Mouse (Mus musculus): ENCODE measurements at regions not wholly inside any gene's neighbourhood (a gene's known extent, or its start where the extent isn't known, plus 50 kb on each side); places are given as distances from the start of the nearest gene placed in this dataset.

DNA sequence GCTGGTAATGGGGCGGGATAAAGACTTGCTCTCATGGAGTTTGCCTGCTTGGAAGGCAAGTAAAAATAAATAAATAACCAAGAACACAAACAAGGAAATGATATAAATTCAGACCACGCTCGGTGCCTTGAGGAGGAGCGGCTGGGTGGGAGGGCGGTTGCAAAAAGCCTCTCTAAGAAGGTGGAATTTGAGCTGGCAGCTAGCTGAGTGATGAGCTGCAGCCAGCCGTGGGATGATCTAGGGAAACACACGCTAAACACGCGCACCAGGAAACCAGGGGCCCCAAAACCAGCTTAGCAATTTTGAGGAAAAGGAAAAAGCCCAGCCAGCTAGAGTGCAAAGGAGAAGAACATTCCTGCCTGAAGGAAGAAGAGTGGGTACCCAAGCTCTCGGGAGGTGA, 217.0 kb downstream of the 3100002H09Rik start:
- Histone ChIP-seq H3K4me2 (ENCODE audit: low read depth, low read length) (no peak overlapping the region), H3K27me3 (ENCODE audit: insufficient read depth, low read length) (no peaks in the 10 kb centered on the region)

GRCm38 (mm10) chr4:124389067-124389466, 221.5 kb downstream of the 3100002H09Rik start:
- TF ChIP-seq CTCF (IDR thresholded peaks at IDR 0.05; ENCODE audit: low read depth), result no peak
- ATAC-seq (no peak), DNase-seq (ENCODE audit: low spot score) (no peak)
- no peaks in the 10 kb centered on the region for H3K9me3 ChIP-seq (ENCODE audit: low read length)
- 76% methylated on average over 10 of the region's 10 CpGs for WGBS
- H3K36me3 ChIP-seq (ENCODE audit: insufficient read depth, low read length), result no peaks in the 10 kb centered on the region
- H3K27me3 ChIP-seq (ENCODE audit: insufficient read depth, low read length), result no peaks in the 10 kb centered on the region
- H3K4me1 ChIP-seq (ENCODE audit: insufficient read depth, low read length), result no peaks in the 10 kb centered on the region
- no peak overlapping the region for H3K4me3 ChIP-seq (ENCODE audit: low read length)
- H3K27ac ChIP-seq, result no peak overlapping the region
- no peak overlapping the region for H3K4me2 ChIP-seq (ENCODE audit: low read depth, low read length)
- no peak overlapping the region for H3K9ac ChIP-seq (replicated peaks; ENCODE audit: low read length)

More for the DNA sequence above, 217.0 kb downstream of the 3100002H09Rik start:
- Histone ChIP-seq H3K27ac (no peak overlapping the region), H3K4me3 (ENCODE audit: low read length) (no peak overlapping the region), H3K9ac (replicated peaks; ENCODE audit: low read length) (no peak overlapping the region), H3K9me3 (ENCODE audit: low read length) (no peaks in the 10 kb centered on the region), H3K36me3 (ENCODE audit: insufficient read depth, low read length) (no peaks in the 10 kb centered on the region), H3K4me1 (ENCODE audit: insufficient read depth, low read length) (no peaks in the 10 kb centered on the region)
- DNase-seq (ENCODE audit: low spot score), result no peak
- ATAC-seq, result no peak
- WGBS, result 57% methylated on average over 10 of the region's 10 CpGs
- no peak for TF ChIP-seq CTCF (IDR thresholded peaks at IDR 0.05; ENCODE audit: low read depth)

GRCm38 (mm10) chr4:124385106-124386055, 225.2 kb downstream of the 3100002H09Rik start:
- WGBS, result 35% methylated on average over 11 of the region's 11 CpGs
- DNase-seq (ENCODE audit: low spot score) (no peak), ATAC-seq (no peak)
- H3K9ac ChIP-seq (replicated peaks; ENCODE audit: low read length), result no peak overlapping the region
- no peak for TF ChIP-seq CTCF (IDR thresholded peaks at IDR 0.05; ENCODE audit: low read depth)
- H3K36me3 ChIP-seq (ENCODE audit: insufficient read depth, low read length), result no peaks in the 10 kb centered on the region
- H3K27me3 ChIP-seq (ENCODE audit: insufficient read depth, low read length), result no peaks in the 10 kb centered on the region
- no peak overlapping the region for H3K4me3 ChIP-seq (ENCODE audit: low read length)
- no peaks in the 10 kb centered on the region for H3K4me1 ChIP-seq (ENCODE audit: insufficient read depth, low read length)
- no peak overlapping the region for H3K27ac ChIP-seq
- no peak overlapping the region for H3K4me2 ChIP-seq (ENCODE audit: low read depth, low read length)
- no peaks in the 10 kb centered on the region for H3K9me3 ChIP-seq (ENCODE audit: low read length)

- Histone ChIP-seq H3K9ac (replicated peaks; ENCODE audit: low read length) (no peak overlapping the region), H3K4me3 (ENCODE audit: low read length) (no peak overlapping the region), H3K36me3 (ENCODE audit: insufficient read depth, low read length) (no peaks in the 10 kb centered on the region), H3K4me1 (ENCODE audit: insufficient read depth, low read length) (no peaks in the 10 kb centered on the region), H3K4me2 (ENCODE audit: low read depth, low read length) (no peak overlapping the region), H3K27ac (no peak overlapping the region), H3K9me3 (ENCODE audit: low read length) (no peaks in the 10 kb centered on the region), H3K27me3 (ENCODE audit: insufficient read depth, low read length) (0 out of 2 replicates have a peak, but pooled peaks cover 5% of the 10 kb centered on the region)
- DNase-seq (ENCODE audit: low spot score), result no peak
- WGBS, result 67% methylated on average over 5 of the region's 5 CpGs
- no peak for ATAC-seq
- no peak for TF ChIP-seq CTCF (IDR thresholded peaks at IDR 0.05; ENCODE audit: low read depth)
These were observed 234.1 kb downstream of the 3100002H09Rik start for GRCm38 (mm10) chr4:124376504-124376903.

DNA sequence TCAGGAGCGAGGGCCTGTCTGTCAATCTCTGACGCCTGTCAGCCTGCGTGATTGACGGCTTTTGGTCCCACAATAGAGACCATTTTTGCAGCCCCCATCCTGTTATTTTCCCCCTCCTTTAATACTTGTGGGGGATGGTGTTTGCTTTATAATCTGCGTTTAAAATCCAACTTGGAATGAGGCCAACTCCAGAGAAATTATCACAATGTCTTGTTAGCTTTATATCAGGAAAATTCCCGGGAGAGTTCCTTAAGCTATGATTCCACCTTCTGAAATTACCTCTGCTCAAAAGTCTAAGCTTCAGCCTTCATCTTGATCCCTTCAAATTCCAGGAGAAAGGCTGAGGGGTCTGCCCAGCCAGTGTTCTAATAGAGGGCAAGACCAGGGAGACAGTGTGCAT, 235.0 kb downstream of the 3100002H09Rik start:
- Histone ChIP-seq H3K4me1 (ENCODE audit: insufficient read depth, low read length) (no peaks in the 10 kb centered on the region), H3K27ac (no peak overlapping the region), H3K4me3 (ENCODE audit: low read length) (no peak overlapping the region), H3K36me3 (ENCODE audit: insufficient read depth, low read length) (no peaks in the 10 kb centered on the region), H3K9ac (replicated peaks; ENCODE audit: low read length) (no peak overlapping the region), H3K9me3 (ENCODE audit: low read length) (no peaks in the 10 kb centered on the region), H3K27me3 (ENCODE audit: insufficient read depth, low read length) (0 out of 2 replicates have a peak, but pooled peaks cover 5% of the 10 kb centered on the region), H3K4me2 (ENCODE audit: low read depth, low read length) (no peak overlapping the region)
- TF ChIP-seq CTCF (IDR thresholded peaks at IDR 0.05; ENCODE audit: low read depth), result no peak
- 53% methylated on average over 6 of the region's 6 CpGs for WGBS
- DNase-seq (ENCODE audit: low spot score), result peak; percentile 26
- no peak for ATAC-seq

- no peak for TF ChIP-seq CTCF (IDR thresholded peaks at IDR 0.05; ENCODE audit: low read depth)
- no peak overlapping the region for H3K9ac ChIP-seq (replicated peaks; ENCODE audit: low read length)
These were observed 241.8 kb downstream of the 3100002H09Rik start for GRCm38 (mm10) chr4:124368831-124369230.

GRCm38 (mm10) chr4:124368085-124368484, 242.5 kb downstream of the 3100002H09Rik start:
- H3K36me3 ChIP-seq (ENCODE audit: insufficient read depth, low read length), result no peaks in the 10 kb centered on the region
- H3K27me3 ChIP-seq (ENCODE audit: insufficient read depth, low read length), result no peaks in the 10 kb centered on the region
- H3K4me1 ChIP-seq (ENCODE audit: insufficient read depth, low read length), result no peaks in the 10 kb centered on the region
- H3K4me2 ChIP-seq (ENCODE audit: low read depth, low read length), result no peak overlapping the region
- no peak overlapping the region for H3K27ac ChIP-seq
- H3K4me3 ChIP-seq (ENCODE audit: low read length), result no peak overlapping the region
- TF ChIP-seq CTCF (IDR thresholded peaks at IDR 0.05; ENCODE audit: low read depth), result no peak
- ATAC-seq (no peak), DNase-seq (ENCODE audit: low spot score) (no peak)
- H3K9me3 ChIP-seq (ENCODE audit: low read length), result no peaks in the 10 kb centered on the region
- H3K9ac ChIP-seq (replicated peaks; ENCODE audit: low read length), result no peak overlapping the region
- 66% methylated on average over 10 of the region's 10 CpGs for WGBS

More at GRCm38 (mm10) chr4:124368831-124369230, 241.8 kb downstream of the 3100002H09Rik start:
- 77% methylated on average over 3 of the region's 3 CpGs for WGBS
- no peak overlapping the region for H3K4me3 ChIP-seq (ENCODE audit: low read length)
- no peak overlapping the region for H3K27ac ChIP-seq
- no peaks in the 10 kb centered on the region for H3K27me3 ChIP-seq (ENCODE audit: insufficient read depth, low read length)
- no peak overlapping the region for H3K4me2 ChIP-seq (ENCODE audit: low read depth, low read length)
- DNase-seq (ENCODE audit: low spot score), result no peak
- no peaks in the 10 kb centered on the region for H3K36me3 ChIP-seq (ENCODE audit: insufficient read depth, low read length)
- no peaks in the 10 kb centered on the region for H3K4me1 ChIP-seq (ENCODE audit: insufficient read depth, low read length)
- H3K9me3 ChIP-seq (ENCODE audit: low read length), result no peaks in the 10 kb centered on the region
- no peak for ATAC-seq
